Mouse (Mus musculus): ENCODE results near the gene Ncoa5.

GRCm38 (mm10) chr2:165027163-165027562 is 7.5 kb downstream of the Ncoa5 start:
- TF ChIP-seq EP300 (IDR thresholded peaks at IDR 0.05; ENCODE audit: insufficient read depth, low read depth, low read length), result no peak
- TF ChIP-seq CTCF (IDR thresholded peaks at IDR 0.05; ENCODE audit: low read depth, low read length), result no peak
